Mouse (Mus musculus) kidney, postnatal 0 days (tissue): Measurements from ENCODE around the gene Fam114a1. TPM values are rescaled to one million over a fixed set of nuclear protein-coding genes. Genes with fewer than 3 reads are reported as not detected.

Source experiments
- ATAC-seq: fragments of 200-750 bp; cut with Nextera tagmentation; replicated peaks from 2 replicates; pipeline ENCODE4 v1.8.0; 2017; ENCODE audit warnings: low read depth, moderate number of reproducible peaks, moderate TSS enrichment, moderate library complexity; ENCODE audit not compliant: low FRiP score
- DNase-seq: peaks from one replicate; pipeline ENCODE4 v3.0.0-alpha.2; 2016; ENCODE audit warnings: low spot score
- H3K27ac ChIP-seq: fragments of 300-500 bp; sonication (generic); 2 replicates; pipeline ENCODE4 v1.5.1; 2014; ENCODE audit warnings: mild to moderate bottlenecking
- H3K27me3 ChIP-seq: fragments of 300-500 bp; sonication (generic); 2 replicates; pipeline ENCODE4 v1.6.1; 2014; ENCODE audit warnings: low read length, mixed read lengths; ENCODE audit not compliant: insufficient read depth
- H3K36me3 ChIP-seq: fragments of 300-500 bp; sonication (generic); 2 replicates; pipeline ENCODE4 v1.6.1; 2014; ENCODE audit warnings: low read length, mixed read lengths; ENCODE audit not compliant: insufficient read depth
- H3K4me1 ChIP-seq: fragments of 300-500 bp; sonication (generic); replicated peaks from 2 replicates; pipeline ENCODE4 v1.6.1; 2014; ENCODE audit warnings: antibody characterized with exemption, low read length, mixed read lengths; ENCODE audit not compliant: insufficient read depth
- H3K4me2 ChIP-seq: fragments of 300-500 bp; sonication (generic); 2 replicates; pipeline ENCODE4 v1.6.1; 2014; ENCODE audit warnings: mild to moderate bottlenecking, low read length, moderate library complexity, mixed read lengths
- H3K4me3 ChIP-seq: fragments of 300-500 bp; sonication (generic); replicated peaks from 2 replicates; pipeline ENCODE4 v1.5.1; 2014; ENCODE audit warnings: low read depth, low read length
- H3K9ac ChIP-seq: fragments of 300-500 bp; sonication (generic); 2 replicates; pipeline ENCODE4 v1.6.1; 2014; ENCODE audit warnings: low read depth, low read length
- H3K9me3 ChIP-seq: fragments of 300-500 bp; sonication (generic); replicated peaks from 2 replicates; pipeline ENCODE4 v1.6.1; 2016; ENCODE audit warnings: low read length, inconsistent platforms, mixed read lengths
- CTCF ChIP-seq: IDR thresholded peaks from 2 replicates; pipeline ENCODE4 v1.5.1; 2016; ENCODE audit warnings: antibody characterized with exemption, low read depth, mild to moderate bottlenecking, moderate library complexity
- WGBS: fragments of 180-500 bp; shearing (Covaris S2); extraction: QIAGEN DNeasy Blood & Tissue Kit; methylation state at CpG from one replicate; pipeline ENCODE4 v1.1.7; 2014; 5-methylcytosine and 5-hydroxymethylcytosine counted together
- polyA plus RNA-seq: library from polyadenylated mRNA; unstranded; fragments of >200 nt; fragmentation: Nextera tagmentation; extraction: Ambion mirVana; gene quantifications from 2 replicates; pipeline ENCODE4 v1.2.1, GENCODE M21; 2015

The Fam114a1 gene
- polyA plus RNA-seq, 1 experiment from 2014 or later, result 28.9 TPM

DNA sequence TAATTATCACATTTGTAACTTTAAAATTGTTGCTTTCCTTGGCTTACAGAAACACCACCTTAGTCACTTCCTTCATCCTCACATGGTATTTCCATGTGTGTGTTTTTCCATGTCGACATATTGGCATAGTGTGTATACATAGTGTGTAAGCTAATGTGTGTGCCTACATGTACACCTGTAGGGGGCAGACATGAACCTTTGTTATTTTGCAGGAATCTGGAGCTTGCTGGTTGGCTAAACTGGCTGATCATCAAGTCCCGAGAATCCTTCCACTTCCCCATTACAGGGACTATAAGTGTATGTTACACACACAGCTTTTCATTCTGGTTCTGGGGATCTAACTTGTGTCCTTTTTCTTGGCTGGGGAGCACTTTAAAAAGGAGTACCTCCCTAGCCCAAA lies 106.2 kb downstream of the Fam114a1 start:
- ATAC-seq, result no peak
- H3K4me3 ChIP-seq, result no peak overlapping the region
- peak; percentile 41; the same call in 1 of the 2 replicates for TF ChIP-seq CTCF
- no peaks in the 10 kb centered on the region for H3K4me1 ChIP-seq
- DNase-seq, result no peak
- no peaks in the 10 kb centered on the region for H3K36me3 ChIP-seq
- WGBS, result 77% methylated on average over 2 of the region's 2 CpGs
- H3K27me3 ChIP-seq, result no peaks in the 10 kb centered on the region
- H3K4me2 ChIP-seq, result no peak overlapping the region
- H3K9ac ChIP-seq, result no peak overlapping the region
- no peak overlapping the region for H3K27ac ChIP-seq
- H3K9me3 ChIP-seq, result no peaks in the 10 kb centered on the region

GRCm38 (mm10) chr5:65076748-65077147 lies 106.9 kb downstream of the Fam114a1 start:
- no peak for DNase-seq
- Histone ChIP-seq H3K4me2 (no peak overlapping the region), H3K9ac (no peak overlapping the region), H3K4me1 (no peaks in the 10 kb centered on the region), H3K9me3 (no peaks in the 10 kb centered on the region), H3K27me3 (no peaks in the 10 kb centered on the region), H3K36me3 (no peaks in the 10 kb centered on the region), H3K4me3 (no peak overlapping the region), H3K27ac (no peak overlapping the region)
- ATAC-seq, result no peak
- WGBS, result 17% methylated on average over 3 of the region's 3 CpGs
- TF ChIP-seq CTCF, result no peak

GRCm38 (mm10) chr5:65078081-65078480 lies 108.2 kb downstream of the Fam114a1 start:
- ATAC-seq (no peak), DNase-seq (no peak)
- Histone ChIP-seq H3K4me2 (no peak overlapping the region), H3K4me1 (no peaks in the 10 kb centered on the region), H3K36me3 (no peaks in the 10 kb centered on the region), H3K27me3 (no peaks in the 10 kb centered on the region), H3K4me3 (no peak overlapping the region), H3K9me3 (no peaks in the 10 kb centered on the region), H3K9ac (no peak overlapping the region), H3K27ac (no peak overlapping the region)
- TF ChIP-seq CTCF, result no peak
- 93% methylated on average over 4 of the region's 4 CpGs for WGBS

DNA sequence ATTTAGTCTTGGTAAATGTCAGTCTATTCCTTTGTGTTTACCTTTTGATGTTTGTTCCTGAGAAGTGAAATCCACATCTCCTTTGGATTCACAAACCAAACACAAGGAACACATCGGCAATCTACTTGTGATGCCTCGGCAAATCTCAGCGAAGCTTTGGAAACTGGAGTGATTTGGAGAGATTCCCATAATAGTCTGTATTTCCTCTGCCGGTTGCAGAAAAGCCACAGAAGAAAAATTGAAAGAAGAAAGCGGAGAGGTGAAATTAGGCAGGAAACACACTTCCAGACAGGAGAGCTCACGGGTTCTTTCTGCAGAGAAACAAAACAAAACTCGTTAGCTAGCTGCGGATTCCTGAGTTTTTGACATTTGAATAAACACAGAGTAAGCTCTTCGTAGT lies 110.0 kb downstream of the Fam114a1 start:
- no peaks in the 10 kb centered on the region for H3K27me3 ChIP-seq
- H3K4me3 ChIP-seq, result 0 out of 2 replicates have a peak overlapping the region, but pooled peaks have one; percentile 16
- H3K27ac ChIP-seq, result no peak overlapping the region
- WGBS, result 46% methylated on average over 9 of the region's 9 CpGs
- peak overlapping the region; percentile 23 for H3K4me2 ChIP-seq
- ATAC-seq (no peak), DNase-seq (peak; percentile 76)
- no peaks in the 10 kb centered on the region for H3K36me3 ChIP-seq
- no peaks in the 10 kb centered on the region for H3K4me1 ChIP-seq
- no peak for TF ChIP-seq CTCF
- H3K9me3 ChIP-seq, result no peaks in the 10 kb centered on the region
- 0 out of 2 replicates have a peak overlapping the region, but pooled peaks have one; percentile 13 for H3K9ac ChIP-seq

DNA sequence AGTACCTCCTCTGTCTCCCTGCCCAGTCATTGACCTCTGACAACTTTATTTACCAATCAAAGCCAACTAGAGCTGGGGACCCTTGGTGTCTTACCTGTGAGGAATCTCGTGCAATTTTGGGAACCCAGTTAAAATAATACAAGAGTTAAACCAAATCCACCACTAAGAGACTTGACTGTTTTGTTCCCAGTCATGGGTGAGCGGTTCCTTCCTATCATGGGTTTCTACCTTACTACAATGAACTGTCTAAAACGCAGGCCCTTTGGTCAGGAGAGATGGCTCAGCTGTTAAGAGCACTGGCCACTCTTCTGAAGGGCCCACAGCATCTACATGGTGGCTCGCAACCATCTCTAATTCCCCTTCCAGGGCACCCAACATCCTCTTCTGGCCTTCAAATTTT lies 112.0 kb downstream of the Fam114a1 start:
- no peak overlapping the region for H3K9ac ChIP-seq
- DNase-seq, result no peak
- H3K27ac ChIP-seq, result no peak overlapping the region
- no peaks in the 10 kb centered on the region for H3K27me3 ChIP-seq
- WGBS, result 75% methylated on average over 4 of the region's 4 CpGs
- no peak for TF ChIP-seq CTCF
- ATAC-seq, result no peak
- no peaks in the 10 kb centered on the region for H3K4me1 ChIP-seq
- no peaks in the 10 kb centered on the region for H3K36me3 ChIP-seq
- no peak overlapping the region for H3K4me3 ChIP-seq
- H3K9me3 ChIP-seq, result no peaks in the 10 kb centered on the region
- H3K4me2 ChIP-seq, result no peak overlapping the region

DNA sequence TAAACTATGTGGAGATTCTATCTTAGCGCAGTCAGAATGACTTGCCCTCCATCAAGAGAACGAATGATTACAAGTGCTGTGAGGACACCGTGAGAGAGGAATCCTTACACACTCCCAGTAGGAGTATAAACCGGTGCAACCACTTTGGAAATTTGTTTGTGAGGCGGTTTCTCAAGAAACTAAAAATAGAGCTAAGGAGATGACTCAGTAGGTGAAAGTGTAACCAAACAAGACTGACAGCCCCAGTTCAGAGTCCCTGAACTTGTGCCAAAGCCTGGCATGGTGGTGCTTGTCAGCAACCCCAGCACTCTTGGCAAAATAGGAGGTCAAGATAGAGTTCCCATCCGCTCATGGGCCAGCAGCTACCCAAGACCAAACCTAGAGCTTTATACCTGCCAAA lies 116.7 kb downstream of the Fam114a1 start:
- Histone ChIP-seq H3K27me3 (no peaks in the 10 kb centered on the region), H3K4me2 (no peak overlapping the region), H3K4me1 (no peaks in the 10 kb centered on the region), H3K9ac (no peak overlapping the region), H3K36me3 (no peaks in the 10 kb centered on the region), H3K27ac (no peak overlapping the region), H3K4me3 (no peak overlapping the region), H3K9me3 (no peaks in the 10 kb centered on the region)
- 73% methylated on average over 6 of the region's 6 CpGs for WGBS
- no peak for DNase-seq
- ATAC-seq, result no peak
- TF ChIP-seq CTCF, result no peak

DNA sequence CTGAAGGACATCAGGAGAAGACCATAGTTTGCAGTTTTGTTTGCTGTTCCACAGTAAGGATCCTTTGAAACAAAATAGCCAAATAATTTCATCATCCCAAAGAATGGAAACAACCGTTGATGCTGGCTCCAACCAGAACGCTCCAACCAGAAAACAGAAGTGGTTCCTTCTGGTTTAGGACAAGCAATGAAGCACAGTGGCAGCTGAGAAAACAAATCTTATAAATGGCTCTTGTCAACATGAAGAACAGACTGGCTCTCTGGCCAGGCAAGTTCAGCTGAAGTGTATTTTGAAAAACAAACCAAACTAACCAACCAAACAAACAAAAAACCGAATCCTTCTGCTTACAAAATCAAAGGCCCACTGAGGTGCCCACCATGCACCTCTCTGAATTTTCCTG lies 119.8 kb downstream of the Fam114a1 start:
- Histone ChIP-seq H3K4me3 (no peak overlapping the region), H3K4me2 (no peak overlapping the region), H3K9me3 (no peaks in the 10 kb centered on the region), H3K27me3 (no peaks in the 10 kb centered on the region), H3K4me1 (no peaks in the 10 kb centered on the region), H3K36me3 (no peaks in the 10 kb centered on the region), H3K9ac (no peak overlapping the region), H3K27ac (no peak overlapping the region)
- 39% methylated on average over 3 of the region's 3 CpGs for WGBS
- DNase-seq (no peak), ATAC-seq (no peak)
- TF ChIP-seq CTCF, result no peak
